Mouse (Mus musculus) layer of hippocampus, postnatal 36 days (tissue): ENCODE results near the gene Ltb4r1. TPM values are rescaled to one million over a fixed set of nuclear protein-coding genes. Genes with fewer than 3 reads are reported as not detected.

Experiments used
- DNase-seq, 2 experiments: peaks; one replicate each; pipeline ENCODE4 v3.0.0; 2022
- total RNA-seq, 2 experiments: library from RNA; stranded (reverse); gene quantifications; 2 replicates each; pipeline ENCODE4 v1.2.3; 2021

Gene Ltb4r1
- not detected for total RNA-seq

DNA sequence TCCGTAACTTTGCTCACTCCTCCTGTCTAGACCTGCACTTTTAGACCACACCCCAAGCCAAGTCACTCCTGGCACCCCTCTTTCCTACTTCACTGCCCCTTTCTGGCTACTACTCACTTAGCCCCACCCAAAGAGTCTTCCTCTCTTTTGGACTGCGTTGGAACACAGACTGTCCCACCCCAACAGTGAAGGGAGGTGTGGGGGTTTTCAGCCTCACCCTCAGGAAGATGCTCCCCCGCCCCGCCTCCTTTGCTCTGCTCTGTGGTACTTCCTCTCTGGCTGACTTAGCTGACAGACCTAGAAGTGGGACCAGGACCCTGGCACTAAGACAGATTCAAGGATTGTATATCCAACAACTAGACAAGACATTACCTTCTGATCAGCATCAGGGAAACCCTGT, at the start of gene Ltb4r1:
TSS of gene Ltb4r1 (plus strand) at position 267 of the 400 bp plus-strand sequence.
- DNase-seq, result no peak

DNA sequence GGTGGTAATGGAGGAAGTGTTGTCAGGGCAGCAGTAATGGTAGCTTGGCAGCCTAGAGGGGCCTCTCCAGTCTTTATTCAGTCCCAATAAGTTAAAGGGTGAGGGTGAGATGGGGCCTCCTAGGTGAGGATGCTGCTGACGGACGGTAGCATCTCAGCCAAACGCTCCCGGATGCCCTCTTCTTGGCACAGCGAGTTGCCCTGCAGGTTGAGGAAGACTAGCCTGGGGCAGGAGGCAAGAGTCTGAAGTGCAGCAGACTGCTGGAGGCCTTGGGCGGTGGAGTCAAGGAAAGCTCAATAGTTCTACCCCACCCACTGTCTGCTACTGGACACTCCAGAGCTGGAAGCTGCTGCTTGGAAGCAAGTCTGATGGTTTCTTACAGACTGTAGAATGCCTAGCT, 49.5 kb upstream of the Ltb4r1 start:
- no peak for DNase-seq

DNA sequence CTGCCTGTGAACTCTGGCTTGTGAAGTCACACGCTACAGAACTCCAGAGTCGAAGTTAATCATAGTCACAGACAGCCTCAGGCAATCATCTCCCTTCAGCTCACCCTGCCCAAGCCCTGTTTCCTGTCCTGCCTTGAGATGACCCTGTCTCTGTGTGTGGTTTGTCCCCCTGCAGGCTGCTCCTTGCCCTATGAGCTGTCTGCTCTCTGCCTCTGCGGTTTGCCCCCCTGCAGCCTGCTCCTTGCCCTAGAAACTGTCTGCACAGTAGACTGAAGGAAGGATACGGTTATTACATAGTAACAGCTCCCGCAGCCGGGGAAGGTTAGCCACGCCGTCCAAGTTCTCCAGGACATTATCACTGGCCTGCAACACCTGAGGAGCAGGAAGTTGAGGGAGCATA, 48.9 kb upstream of the Ltb4r1 start:
- DNase-seq, result no peak

DNA sequence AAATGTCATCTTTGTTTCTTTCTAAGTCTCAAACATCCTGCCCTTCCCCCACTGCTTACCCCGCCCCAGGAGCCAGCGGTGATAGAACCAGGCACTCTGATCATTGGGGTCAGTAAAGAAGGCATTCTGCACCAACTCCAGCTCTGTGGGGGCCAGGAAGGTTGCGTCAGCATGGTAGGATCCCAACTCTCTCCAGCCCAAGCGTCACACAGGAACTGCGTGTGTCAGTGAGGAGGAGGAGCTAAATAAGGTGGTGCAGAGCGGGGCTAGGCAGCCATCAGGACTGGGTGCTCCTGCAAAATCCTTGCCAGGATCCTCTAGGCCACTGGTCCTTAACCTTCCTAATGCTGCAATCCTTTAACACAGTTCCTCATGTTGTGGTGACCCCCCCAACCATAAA, 46.0 kb upstream of the Ltb4r1 start:
- DNase-seq, result no peak

DNA sequence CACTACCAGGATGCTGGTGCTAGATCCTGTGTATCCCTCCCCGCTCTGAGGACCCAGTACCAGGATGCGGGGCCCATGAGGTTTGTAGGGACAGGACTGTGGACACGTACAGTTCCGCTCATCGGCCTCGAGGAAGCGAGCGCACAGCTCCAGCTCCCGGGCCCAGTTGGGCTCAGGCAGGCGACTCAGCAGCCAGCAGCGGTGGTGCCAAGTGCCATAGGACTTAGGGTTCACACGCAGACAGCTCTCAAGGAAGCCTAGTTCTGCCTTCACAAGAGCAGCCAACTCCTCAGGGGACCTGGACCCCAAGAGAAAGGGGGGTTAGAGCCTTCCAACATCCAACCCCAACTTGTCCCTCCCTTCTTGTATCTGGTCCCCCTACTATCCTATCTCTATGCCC, 45.1 kb upstream of the Ltb4r1 start:
- no peak for DNase-seq

DNA sequence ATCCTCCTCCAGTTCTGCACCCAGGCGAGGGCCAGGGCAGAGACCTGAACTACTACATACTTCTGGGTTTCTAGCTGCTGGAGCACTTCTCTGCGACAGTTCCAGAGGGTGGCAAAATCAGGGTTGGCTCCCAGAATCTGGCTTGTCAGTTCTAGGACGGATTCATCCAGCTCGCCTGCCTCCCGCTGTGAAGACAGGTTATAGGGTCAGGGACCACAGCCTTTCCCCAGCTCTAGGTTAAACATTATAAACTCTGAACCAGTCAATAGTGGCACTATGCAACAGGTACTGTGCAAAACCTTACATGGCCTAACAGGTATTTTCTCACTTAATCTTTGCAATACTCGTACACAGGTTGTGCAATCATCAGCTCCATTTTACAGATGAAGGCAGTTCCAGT, 44.7 kb upstream of the Ltb4r1 start:
- DNase-seq, result no peak

DNA sequence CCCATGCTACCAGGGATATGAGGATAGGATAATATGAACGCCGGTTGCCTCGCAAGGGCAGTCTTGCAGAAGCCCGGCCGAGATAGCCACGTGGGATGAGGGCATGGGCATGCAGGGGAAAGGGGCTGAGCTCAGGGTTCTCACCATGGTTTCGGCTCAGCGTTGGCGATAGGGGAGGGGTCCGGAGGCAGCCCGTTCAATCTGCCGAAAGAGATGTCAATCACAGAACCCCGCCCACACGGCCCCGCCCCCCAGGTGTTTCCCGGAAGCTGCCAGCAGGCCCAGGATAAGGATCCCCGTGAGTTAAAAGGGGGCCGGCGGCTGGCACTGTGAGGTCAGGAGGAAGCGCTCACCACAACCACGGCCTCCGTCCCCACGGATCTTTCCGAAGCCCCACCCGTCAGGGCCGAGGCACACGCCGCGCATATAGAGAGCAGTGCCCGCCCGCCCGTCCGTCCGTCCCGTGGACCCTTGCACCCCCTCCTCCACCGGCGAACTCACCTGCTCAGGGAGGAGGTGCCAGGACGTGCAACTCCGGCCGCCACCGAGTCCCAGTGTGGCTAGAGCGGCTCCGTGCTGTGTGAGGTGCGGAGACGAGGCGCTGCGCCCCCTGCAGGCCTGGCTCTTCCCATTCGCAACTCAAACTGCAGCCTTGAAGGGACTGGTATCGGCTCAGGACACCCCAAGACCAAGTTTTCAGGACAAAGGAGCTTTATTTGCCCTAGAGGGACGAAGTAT, 43.9 kb upstream of the Ltb4r1 start, which contains the start of gene Rabggta:
TSS of gene Rabggta (minus strand) at position 564 of the 738 bp plus-strand sequence.
- DNase-seq, result peak; percentile 87 to 88

DNA sequence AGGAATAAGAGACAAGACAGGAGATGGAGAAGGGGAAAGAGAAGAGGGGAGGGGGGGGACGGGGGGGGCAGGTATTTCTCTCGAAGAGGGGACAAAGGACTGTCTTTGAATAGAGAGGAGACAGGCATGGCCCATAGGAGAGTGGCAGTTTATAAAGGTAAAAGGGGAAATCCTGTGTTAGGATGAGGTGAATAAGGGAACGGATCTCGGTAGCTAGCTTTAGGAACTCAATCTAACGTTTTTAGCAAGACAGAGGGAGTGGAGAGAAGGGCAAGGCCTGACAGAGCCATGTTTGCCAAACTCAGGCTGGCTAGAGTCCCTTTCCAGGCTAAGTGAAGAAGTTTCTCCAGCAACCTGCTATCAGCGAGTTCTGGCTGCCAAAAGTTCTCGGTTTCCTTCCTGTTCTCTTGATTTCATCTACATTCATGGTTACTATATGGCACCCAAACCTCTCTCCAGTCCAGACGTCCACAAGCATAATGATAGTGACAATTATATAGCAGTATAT, 43.3 kb upstream of the Ltb4r1 start:
- no peak for DNase-seq

DNA sequence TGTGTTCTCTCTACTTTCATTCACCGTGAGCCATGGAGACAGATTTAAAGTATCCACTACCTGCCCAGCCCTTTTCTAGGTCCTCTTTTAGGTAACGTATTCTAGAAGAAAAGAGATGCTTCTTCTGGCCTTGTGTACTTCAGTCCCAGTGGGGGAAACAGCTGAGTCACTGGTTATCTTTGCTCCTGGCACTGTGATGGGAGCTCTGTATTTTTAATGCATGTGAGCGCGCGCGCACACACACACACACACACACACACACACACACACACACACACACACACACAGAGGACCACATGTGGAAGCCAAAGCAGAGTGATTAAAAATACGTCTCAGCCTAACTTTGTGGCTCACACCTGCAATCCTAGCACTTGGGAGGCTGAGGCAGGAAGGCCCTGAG, 42.3 kb upstream of the Ltb4r1 start:
- no peak for DNase-seq

DNA sequence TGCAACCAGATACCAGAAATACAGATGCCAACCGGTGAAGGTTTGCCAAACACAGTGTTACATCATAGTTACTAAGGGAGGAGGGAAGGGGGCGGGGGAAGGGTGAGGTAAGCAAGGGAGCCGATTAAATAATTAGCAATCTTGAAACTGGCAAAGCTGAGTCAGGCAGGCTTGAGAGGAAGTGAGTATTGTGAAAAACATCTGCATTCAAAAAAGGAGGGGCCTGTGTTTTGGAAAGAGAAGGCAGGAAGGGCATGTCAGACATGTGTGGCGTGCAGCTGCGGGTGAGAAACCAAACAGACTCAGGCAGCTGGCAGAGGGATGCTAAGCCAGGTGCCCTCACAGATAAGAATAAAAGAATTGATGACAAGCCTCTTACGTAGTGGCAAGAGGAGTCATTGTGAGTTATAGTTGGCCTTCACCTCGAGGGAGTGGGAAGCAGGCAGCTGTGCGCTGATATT, 41.3 kb upstream of the Ltb4r1 start:
- no peak for DNase-seq

DNA sequence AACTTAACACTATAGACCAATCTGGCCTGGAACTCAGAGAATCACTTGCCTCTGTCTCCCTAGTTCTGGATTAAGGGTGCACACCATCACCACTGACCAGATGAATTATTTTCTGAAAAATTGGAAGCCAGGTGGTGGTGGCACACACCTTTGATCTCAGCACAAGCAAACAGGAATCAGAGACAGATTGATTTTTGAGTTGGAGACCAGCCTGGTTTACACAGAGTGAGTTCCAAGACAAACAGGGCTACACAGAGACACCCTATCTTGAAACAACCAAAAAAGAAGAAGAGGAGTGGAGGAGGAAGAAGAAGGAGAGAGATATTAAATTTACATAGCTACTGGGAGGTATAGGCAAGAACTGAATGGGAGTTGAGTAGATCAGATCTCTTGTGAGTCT, 39.5 kb upstream of the Ltb4r1 start:
- DNase-seq, result no peak

DNA sequence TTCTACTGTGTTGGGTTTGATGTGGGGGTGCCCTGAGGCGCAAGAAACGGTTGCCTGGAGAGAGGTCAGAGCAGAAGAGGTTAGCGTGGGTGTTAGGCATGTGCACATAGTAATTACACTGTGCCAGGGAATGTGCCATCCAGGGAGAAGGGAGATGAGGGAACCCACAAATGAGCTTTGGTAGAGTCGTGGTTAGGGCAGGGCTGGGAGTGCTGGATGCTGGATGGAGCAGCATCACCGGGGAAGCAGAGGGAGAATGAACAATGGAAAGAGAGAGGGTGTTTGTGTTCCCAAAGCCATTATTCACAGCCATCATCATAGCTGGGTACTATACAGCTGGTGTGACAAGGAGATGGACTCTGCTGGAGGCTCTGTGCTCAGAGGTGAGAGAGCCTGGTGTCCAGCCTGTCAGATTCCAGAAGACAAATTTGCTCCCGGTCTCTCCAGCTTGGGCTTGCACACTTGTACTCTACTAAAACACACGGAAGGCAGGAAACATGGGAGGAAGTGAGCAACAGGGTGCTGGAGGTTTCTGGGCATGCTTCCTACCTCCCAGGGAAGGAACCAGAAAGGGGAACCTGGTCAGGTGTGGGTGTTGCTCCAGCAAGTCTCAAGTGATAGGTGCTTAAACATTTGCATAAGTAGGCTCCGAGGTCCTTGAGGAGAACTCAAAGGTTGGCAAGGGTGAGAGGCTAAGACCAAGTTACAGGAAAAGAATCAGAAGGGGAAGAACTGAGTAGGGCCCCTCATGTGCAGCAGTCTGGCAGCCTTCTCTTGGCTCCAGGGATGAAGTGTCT, 37.7 kb upstream of the Ltb4r1 start:
- DNase-seq, result no peak

DNA sequence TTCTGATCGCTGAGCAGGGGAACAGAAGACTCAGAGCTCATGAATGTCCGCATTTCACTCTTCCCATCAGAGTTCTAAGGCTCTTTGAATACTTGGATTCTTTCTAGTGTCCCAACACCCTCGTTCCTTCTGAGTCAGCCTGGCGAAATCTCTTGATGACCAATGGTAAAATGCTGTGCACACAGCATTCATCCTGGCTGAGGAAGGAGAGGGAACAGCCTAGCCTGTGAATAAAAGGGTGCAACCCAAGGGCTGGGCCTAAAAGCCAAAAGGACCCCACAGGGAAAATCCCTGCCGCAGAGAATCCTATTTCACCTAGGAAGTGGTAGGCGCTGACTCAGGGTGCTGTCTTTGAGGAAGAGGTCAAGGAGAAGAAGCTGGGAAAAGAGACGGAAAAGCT, 35.6 kb upstream of the Ltb4r1 start:
- no peak for DNase-seq

DNA sequence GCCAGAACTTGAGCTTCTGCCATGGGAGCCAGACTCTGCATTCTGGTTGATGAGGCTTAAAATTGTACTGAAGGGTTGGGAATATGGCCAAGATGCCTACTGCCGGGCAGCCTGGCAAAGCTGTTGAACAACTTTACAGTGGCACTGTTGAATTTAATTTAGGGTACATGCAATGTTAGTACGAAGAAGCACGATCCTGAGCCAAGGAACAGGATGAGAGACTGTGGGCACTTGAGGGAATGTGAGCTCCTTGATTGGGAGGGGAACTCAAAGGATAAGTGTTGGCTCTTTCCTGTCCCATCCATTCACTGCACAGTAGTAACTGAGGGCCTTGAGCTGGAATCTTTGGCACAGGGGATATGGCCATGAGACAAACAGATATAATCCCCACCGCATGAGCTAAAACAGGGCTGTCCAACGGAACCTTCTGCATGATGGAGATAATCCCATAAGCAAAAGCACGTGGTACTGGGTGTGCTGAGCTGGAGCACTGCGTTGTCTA, 35.2 kb upstream of the Ltb4r1 start:
- DNase-seq, result peak; percentile 14 to 36

DNA sequence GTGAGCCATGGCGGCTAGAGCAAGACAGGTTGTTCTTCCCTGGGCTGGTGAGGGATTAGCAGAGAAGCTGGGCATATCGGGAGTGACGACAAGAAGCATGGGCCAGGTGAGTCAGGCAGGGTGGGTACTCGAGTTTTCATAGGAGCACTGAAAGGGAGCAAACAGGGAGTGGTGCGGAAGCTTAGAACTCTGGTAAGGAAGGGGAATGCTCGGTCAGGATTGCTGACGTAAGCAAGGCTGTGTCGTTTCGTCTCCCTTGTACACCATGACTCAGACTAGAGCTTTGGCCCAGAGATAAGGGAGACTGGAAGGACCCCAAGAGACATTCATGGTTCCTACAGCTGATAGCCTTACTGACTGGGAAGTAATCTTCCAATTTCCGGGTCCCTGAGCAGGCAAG, 31.9 kb upstream of the Ltb4r1 start:
- no peak for DNase-seq

DNA sequence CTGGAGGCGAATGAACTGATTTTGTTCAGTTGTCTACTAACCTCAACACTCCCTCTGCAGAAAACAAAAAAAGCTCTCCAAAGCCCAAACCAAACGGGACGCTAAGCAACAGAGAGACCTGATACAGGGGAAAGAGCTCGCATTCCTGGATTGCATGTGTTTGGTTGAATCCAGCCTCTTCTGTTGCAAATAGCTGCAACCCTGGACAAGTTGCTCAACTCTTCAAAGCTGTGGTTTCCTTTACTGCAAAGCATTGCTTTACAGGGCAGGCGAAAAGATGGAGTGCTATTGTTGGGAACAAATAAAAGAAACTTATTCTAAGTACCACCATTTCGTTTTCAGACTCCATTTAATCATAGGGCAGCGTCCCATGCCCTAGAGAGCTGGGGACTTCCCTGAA, 30.9 kb upstream of the Ltb4r1 start:
- no peak for DNase-seq

DNA sequence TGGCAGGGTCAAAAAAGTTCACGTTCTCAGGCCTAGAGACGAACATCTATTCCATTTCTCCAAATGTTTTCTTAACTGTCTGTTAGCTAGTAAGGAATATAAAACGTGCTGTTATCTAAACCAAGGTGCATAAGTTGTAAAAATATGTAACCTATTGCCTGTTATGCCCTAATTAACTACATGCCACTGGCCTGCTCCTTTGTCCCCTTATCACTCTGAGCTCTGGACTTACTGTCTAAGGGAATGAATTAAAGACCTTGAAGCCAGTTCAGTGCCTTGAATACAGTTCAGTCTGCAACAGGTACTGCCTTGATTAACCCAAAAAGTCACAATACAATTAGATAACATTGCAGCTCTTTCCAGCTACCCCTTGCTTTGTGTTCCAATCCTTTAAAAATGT, 30.4 kb upstream of the Ltb4r1 start:
- no peak for DNase-seq

DNA sequence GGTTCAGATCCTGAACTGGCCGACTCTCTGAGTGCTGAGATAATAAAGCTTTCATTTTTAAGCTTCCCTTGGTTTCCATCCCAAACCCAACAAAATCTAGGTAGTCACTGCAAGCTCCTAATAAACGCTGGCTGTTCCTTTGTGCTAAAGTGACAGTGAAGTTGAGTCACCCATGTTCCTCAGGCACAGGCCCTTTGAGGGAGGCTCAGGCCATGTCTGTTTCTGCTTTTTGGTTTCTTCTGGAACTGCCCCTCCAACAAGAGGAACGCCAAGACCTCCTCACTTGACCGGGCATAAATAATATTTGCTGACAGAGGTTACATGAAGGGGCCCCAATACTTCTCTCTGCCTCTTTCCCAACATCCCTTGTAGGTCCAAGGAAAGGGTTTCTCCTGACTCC, 30.0 kb upstream of the Ltb4r1 start:
- DNase-seq, result no peak

DNA sequence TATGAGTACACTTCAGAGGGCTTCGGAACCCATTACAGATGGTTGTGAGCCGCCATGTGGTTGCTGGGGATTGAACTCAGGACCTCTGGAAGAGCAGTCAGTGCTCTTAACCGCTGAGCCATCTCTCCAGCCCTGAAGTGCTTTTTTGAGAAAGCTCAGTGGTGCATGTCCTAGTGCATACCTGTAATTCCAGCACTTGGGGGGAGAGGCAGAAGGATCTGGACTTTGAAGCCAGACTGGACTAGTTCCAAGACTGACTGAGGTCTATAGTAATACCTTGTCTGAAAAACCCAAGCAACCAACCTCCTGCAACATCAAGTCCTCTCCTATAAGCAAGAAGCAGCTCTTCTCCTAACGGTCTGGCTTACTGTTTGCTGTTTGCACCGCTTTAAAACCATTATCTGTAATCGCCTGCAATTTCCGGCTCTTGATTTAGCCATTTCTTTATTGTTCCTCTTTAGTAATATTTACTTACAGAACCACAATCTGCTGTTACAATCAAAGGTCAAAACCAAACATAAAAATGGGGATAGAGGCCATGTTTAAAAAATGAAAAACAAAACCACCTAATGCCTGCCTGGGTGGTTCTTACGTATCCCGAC, 28.6 kb upstream of the Ltb4r1 start:
- no peak for DNase-seq

DNA sequence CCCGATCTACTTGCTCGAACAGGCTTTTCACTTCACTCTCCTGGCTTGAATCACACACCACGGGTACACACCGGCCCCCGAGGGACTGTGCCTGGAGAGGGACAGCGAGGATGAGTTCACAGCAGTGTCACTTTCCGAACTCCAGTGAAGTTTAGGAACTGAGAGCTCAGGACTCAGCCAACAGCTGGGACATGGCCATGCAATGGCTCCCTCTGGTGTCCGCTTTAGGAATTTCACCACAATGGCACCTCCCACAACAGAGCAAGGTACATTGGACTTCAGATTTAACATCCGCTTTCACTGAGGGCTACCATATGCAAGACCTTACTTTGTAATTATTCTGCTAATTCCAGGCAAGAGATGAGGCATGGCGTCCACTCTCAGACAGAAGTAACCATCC, 22.1 kb upstream of the Ltb4r1 start:
- peak; percentile 82 to 86 for DNase-seq

DNA sequence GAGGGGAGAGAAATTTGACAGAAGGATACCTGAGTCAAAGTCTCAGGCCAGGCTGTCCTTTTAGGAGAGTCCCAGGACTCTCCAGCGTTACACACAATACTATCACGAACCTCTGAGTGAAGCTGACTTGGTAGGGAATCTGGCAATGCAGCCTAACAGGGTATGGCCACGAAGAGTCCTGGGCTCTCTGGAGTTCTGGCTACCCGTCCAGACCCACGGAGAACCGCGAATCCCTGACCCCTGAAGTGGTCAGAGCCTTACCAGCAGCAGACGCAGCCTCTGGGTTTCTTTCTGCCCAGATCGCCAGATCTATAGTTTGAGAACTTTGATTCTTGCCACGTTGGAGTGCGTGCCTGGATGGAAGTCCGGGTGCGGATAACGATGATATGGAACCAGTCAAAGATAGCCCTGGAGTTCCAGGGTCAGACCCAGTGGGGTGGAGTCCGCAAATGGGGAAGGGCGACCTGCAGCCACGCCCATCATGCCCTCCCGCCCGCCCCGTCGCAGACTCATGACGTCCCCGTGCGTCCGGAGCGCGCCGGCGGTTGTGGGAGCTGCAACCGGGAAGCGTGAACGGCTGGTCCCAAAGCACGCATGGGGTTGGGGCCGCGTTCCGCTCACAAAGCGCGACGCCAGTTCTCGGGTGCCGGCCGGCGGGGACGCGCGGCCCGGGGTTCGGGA, 20.4 kb upstream of the Ltb4r1 start, which contains the start of the genes Dhrs1 and Nop9:
TSS of gene Dhrs1 (minus strand) at position 511 of the 681 bp plus-strand sequence.
TSS of gene Nop9 (plus strand) at position 514 of the 681 bp plus-strand sequence.
- peak; percentile 81 to 85 for DNase-seq

DNA sequence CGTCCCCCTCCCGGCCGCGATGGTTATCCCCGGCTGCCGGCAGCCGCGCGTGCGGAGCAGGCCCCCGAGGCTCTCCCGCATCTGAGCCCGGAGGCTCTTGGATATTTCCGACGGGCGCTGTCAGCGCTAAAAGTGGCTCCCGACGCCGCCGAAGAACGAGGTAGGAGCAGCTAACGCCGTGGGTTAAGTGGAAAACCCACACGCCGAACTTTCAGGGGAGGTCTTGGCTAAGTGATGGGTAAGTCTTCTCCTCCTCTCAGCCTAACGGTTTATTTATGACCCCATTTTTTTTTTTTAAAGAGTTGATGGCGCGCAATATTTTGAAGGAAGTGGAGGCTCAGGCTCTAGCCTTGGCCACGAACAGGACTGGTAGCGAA, 19.9 kb upstream of the Ltb4r1 start:
- DNase-seq, result no peak
